Mouse (Mus musculus) mouse embryonic stem cell (cell line): ENCODE results near the gene Palld.

ENCODE experiments used
- in situ Hi-C, 2 experiments: fragments of 300-500 bp; cut with MboI; formaldehyde crosslinking; loops; 1 replicate in 1 of 2; 3 replicates in 1 of 2; pipeline ENCODE4 v1.14.3; 2019 to 2020; ENCODE audit warnings: low sequenced_read_pairs in 2 of 2, low pct_unique_long_range_greater_than_20kb in 1 of 2, mixed read lengths in 1 of 2; ENCODE audit not compliant: unreplicated experiment in 1 of 2

Gene Palld

GRCm38 (mm10) chr8:61562626-61563025, 339.9 kb downstream of the Palld start:
- in situ Hi-C loops = no loop called here

GRCm38 (mm10) chr8:61561220-61561619, 341.3 kb downstream of the Palld start:
- in situ Hi-C loops = no loop called here

- in situ Hi-C loops = no loop called here
Measured at GRCm38 (mm10) chr8:61559979-61560378, 342.5 kb downstream of the Palld start.

GRCm38 (mm10) chr8:61559450-61559849, 343.0 kb downstream of the Palld start:
- in situ Hi-C loops = no loop called here

- in situ Hi-C loops = no loop called here
Measured at GRCm38 (mm10) chr8:61558051-61558846, 344.2 kb downstream of the Palld start.

GRCm38 (mm10) chr8:61557036-61557435, 345.5 kb downstream of the Palld start:
- in situ Hi-C loops = no loop called here

- in situ Hi-C loops = no loop called here
Measured at GRCm38 (mm10) chr8:61556219-61556618, 346.3 kb downstream of the Palld start.

- in situ Hi-C loops = no loop called here
Measured at GRCm38 (mm10) chr8:61555343-61555742, 347.1 kb downstream of the Palld start.

GRCm38 (mm10) chr8:61552755-61553402, 349.6 kb downstream of the Palld start:
- in situ Hi-C loops = no loop called here

- in situ Hi-C loops = no loop called here
Measured at GRCm38 (mm10) chr8:61552221-61552620, 350.3 kb downstream of the Palld start.

- in situ Hi-C loops = no loop called here
Measured at GRCm38 (mm10) chr8:61550006-61550748, 352.3 kb downstream of the Palld start.

GRCm38 (mm10) chr8:61549585-61549984, 352.9 kb downstream of the Palld start:
- in situ Hi-C loops = loop anchor here (25.0 kb wide), 2 partner anchors 138 to 513 kb away; no protein-coding TSS in a partner anchor

GRCm38 (mm10) chr8:61539828-61540500, 362.5 kb downstream of the Palld start:
- in situ Hi-C loops = loop anchor here (5.0 to 25.0 kb wide), 4 partner anchors 147 to 522 kb away; no protein-coding TSS in a partner anchor

GRCm38 (mm10) chr8:61537471-61537870, 365.0 kb downstream of the Palld start:
- in situ Hi-C loops = loop anchor here (5.0 to 25.0 kb wide), 4 partner anchors 150 to 525 kb away; no protein-coding TSS in a partner anchor

- in situ Hi-C loops = loop anchor here (5.0 to 25.0 kb wide), 4 partner anchors 152 to 527 kb away; no protein-coding TSS in a partner anchor
Measured at GRCm38 (mm10) chr8:61535472-61535871, 367.0 kb downstream of the Palld start.

- in situ Hi-C loops = loop anchor here (10.0 to 25.0 kb wide), 3 partner anchors 154 to 529 kb away; no protein-coding TSS in a partner anchor
Measured at GRCm38 (mm10) chr8:61533356-61533926, 369.0 kb downstream of the Palld start.

- in situ Hi-C loops = loop anchor here (10.0 to 25.0 kb wide), 3 partner anchors 154 to 529 kb away; no protein-coding TSS in a partner anchor
Measured at GRCm38 (mm10) chr8:61532831-61533230, 369.7 kb downstream of the Palld start.
